Mouse (Mus musculus) forebrain, embryonic 10.5 days (tissue): ENCODE measurements around the gene B3gnt3. TPM values are rescaled to one million over a fixed set of nuclear protein-coding genes. Genes with fewer than 3 reads are reported as not detected.

Experiments
- DNase-seq: peaks from one replicate; pipeline ENCODE4 v3.0.0-alpha.2; 2017; ENCODE audit warnings: low spot score; ENCODE audit errors: extremely low spot score
- H3K27ac ChIP-seq: fragments of 300-500 bp; sonication (generic); 2 replicates; pipeline ENCODE4 v1.5.1; 2016; ENCODE audit warnings: mild to moderate bottlenecking
- H3K27me3 ChIP-seq: fragments of 300-500 bp; sonication (generic); 2 replicates; pipeline ENCODE4 v1.6.1; 2016; ENCODE audit warnings: mild to moderate bottlenecking; ENCODE audit not compliant: poor library complexity, severe bottlenecking
- H3K36me3 ChIP-seq: fragments of 300-500 bp; sonication (generic); replicated peaks from 2 replicates; pipeline ENCODE4 v1.6.1; 2016; ENCODE audit warnings: mild to moderate bottlenecking, moderate library complexity
- H3K4me1 ChIP-seq: fragments of 300-500 bp; sonication (generic); 2 replicates; pipeline ENCODE4 v1.6.1; 2016
- H3K4me3 ChIP-seq: fragments of 300-500 bp; sonication (generic); 2 replicates; pipeline ENCODE4 v1.5.1; 2016; ENCODE audit warnings: mild to moderate bottlenecking, moderate library complexity
- H3K9me3 ChIP-seq: fragments of 300-500 bp; sonication (generic); 2 replicates; pipeline ENCODE4 v1.6.1; 2016; ENCODE audit warnings: mild to moderate bottlenecking, moderate library complexity
- WGBS: fragments of 180-500 bp; shearing (Covaris S2); methylation state at CpG from one replicate; pipeline ENCODE4 v1.1.7; 2016; 5-methylcytosine and 5-hydroxymethylcytosine counted together
- polyA plus RNA-seq: library from polyadenylated mRNA; unstranded; fragments of >200 nt; fragmentation: Nextera tagmentation; extraction: Ambion mirVana; gene quantifications from 2 replicates; pipeline ENCODE4 v1.2.1, GENCODE M21; 2016

Gene B3gnt3
- polyA plus RNA-seq, 1 experiment from 2014 or later, result 0.41 TPM

GRCm38 (mm10) chr8:71672168-71672735 lies 29.3 kb downstream of the B3gnt3 start:
- no peak for DNase-seq
- no peaks in the 10 kb centered on the region for H3K9me3 ChIP-seq
- peak overlapping the region; percentile 82; the same call in 1 of the 2 replicates for H3K27ac ChIP-seq
- no peaks in the 10 kb centered on the region for H3K36me3 ChIP-seq
- peaks cover 91% of the 10 kb centered on the region for H3K27me3 ChIP-seq
- H3K4me3 ChIP-seq, result peak overlapping the region; percentile 63
- 69% methylated on average over 6 of the region's 6 CpGs for WGBS
- peaks cover 56% of the 10 kb centered on the region for H3K4me1 ChIP-seq

GRCm38 (mm10) chr8:71671549-71671965 lies 30.0 kb downstream of the B3gnt3 start, which contains the start of gene Unc13a:
TSS of gene Unc13a (minus strand) at chr8:71671757.
- under 1% methylated on average over 42 of the region's 42 CpGs for WGBS
- peak within 1 kb of the TSS; percentile 63 for H3K4me3 ChIP-seq
- H3K9me3 ChIP-seq, result no peaks in the 10 kb centered on the region
- H3K36me3 ChIP-seq, result no peaks in the 10 kb centered on the region
- H3K27ac ChIP-seq, result peak within 1 kb of the TSS; percentile 82
- peaks cover 59% of the 10 kb centered on the region for H3K4me1 ChIP-seq
- peaks cover 91% of the 10 kb centered on the region for H3K27me3 ChIP-seq
- DNase-seq, result peak; percentile 87

- Histone ChIP-seq H3K27ac (peak overlapping the region; percentile 82), H3K4me1 (peaks cover 59% of the 10 kb centered on the region), H3K9me3 (no peaks in the 10 kb centered on the region), H3K27me3 (peaks cover 90% of the 10 kb centered on the region), H3K36me3 (no peaks in the 10 kb centered on the region), H3K4me3 (peak overlapping the region; percentile 63)
- peak; percentile 83 for DNase-seq
- WGBS, result under 1% methylated on average over 63 of the region's 64 CpGs
Measured at GRCm38 (mm10) chr8:71670621-71671548, 30.7 kb downstream of the B3gnt3 start.

GRCm38 (mm10) chr8:71670198-71670597 lies 31.4 kb downstream of the B3gnt3 start:
- WGBS, result 12% methylated on average over 10 of the region's 12 CpGs
- Histone ChIP-seq H3K4me1 (peaks cover 62% of the 10 kb centered on the region), H3K4me3 (peak overlapping the region; percentile 63), H3K27ac (peak overlapping the region; percentile 82), H3K9me3 (no peaks in the 10 kb centered on the region), H3K27me3 (peaks cover 83% of the 10 kb centered on the region), H3K36me3 (no peaks in the 10 kb centered on the region)
- DNase-seq, result no peak

GRCm38 (mm10) chr8:71668220-71668975 lies 33.2 kb downstream of the B3gnt3 start:
- peaks cover 68% of the 10 kb centered on the region for H3K4me1 ChIP-seq

GRCm38 (mm10) chr8:71667256-71667655 lies 34.3 kb downstream of the B3gnt3 start:
- H3K27me3 ChIP-seq, result peaks cover 83% of the 10 kb centered on the region
- peak overlapping the region; percentile 72 for H3K27ac ChIP-seq
- H3K4me1 ChIP-seq, result peaks cover 68% of the 10 kb centered on the region
- DNase-seq, result peak; percentile 13
- H3K36me3 ChIP-seq, result no peaks in the 10 kb centered on the region
- 50% methylated on average over 5 of the region's 5 CpGs for WGBS
- no peak overlapping the region; the same call in 1 of the 2 replicates for H3K4me3 ChIP-seq
- H3K9me3 ChIP-seq, result no peaks in the 10 kb centered on the region

More at GRCm38 (mm10) chr8:71668220-71668975, 33.2 kb downstream of the B3gnt3 start:
- H3K36me3 ChIP-seq, result no peaks in the 10 kb centered on the region
- peak; percentile 18 for DNase-seq
- peak overlapping the region; percentile 72 for H3K27ac ChIP-seq
- no peaks in the 10 kb centered on the region for H3K9me3 ChIP-seq
- H3K27me3 ChIP-seq, result peaks cover 83% of the 10 kb centered on the region
- 4% methylated on average over 21 of the region's 21 CpGs for WGBS
- peak overlapping the region; percentile 18 for H3K4me3 ChIP-seq

- Histone ChIP-seq H3K27me3 (peaks cover 84% of the 10 kb centered on the region), H3K4me3 (no peak overlapping the region), H3K27ac (peak overlapping the region; percentile 72; the same call in 1 of the 2 replicates), H3K9me3 (no peaks in the 10 kb centered on the region), H3K36me3 (no peaks in the 10 kb centered on the region), H3K4me1 (peaks cover 64% of the 10 kb centered on the region)
- DNase-seq, result no peak
- 24% methylated on average over 1 of the region's 1 CpGs for WGBS
Measured at GRCm38 (mm10) chr8:71666855-71667254, 34.7 kb downstream of the B3gnt3 start.

GRCm38 (mm10) chr8:71665331-71666130 lies 36.1 kb downstream of the B3gnt3 start:
- no peaks in the 10 kb centered on the region for H3K9me3 ChIP-seq
- H3K4me1 ChIP-seq, result peaks cover 52% of the 10 kb centered on the region
- DNase-seq, result peak; percentile 95
- peaks cover 87% of the 10 kb centered on the region for H3K27me3 ChIP-seq
- peak overlapping the region; percentile 83 for H3K27ac ChIP-seq
- H3K36me3 ChIP-seq, result no peaks in the 10 kb centered on the region
- peak overlapping the region; percentile 40 for H3K4me3 ChIP-seq
- WGBS, result 5% methylated on average over 22 of the region's 22 CpGs

- DNase-seq, result peak; percentile 86
- Histone ChIP-seq H3K27ac (no peak overlapping the region), H3K27me3 (peaks cover 91% of the 10 kb centered on the region), H3K9me3 (no peaks in the 10 kb centered on the region), H3K4me1 (peaks cover 23% of the 10 kb centered on the region), H3K4me3 (peak overlapping the region; percentile 14; the same call in 1 of the 2 replicates), H3K36me3 (no peaks in the 10 kb centered on the region)
- WGBS, result 7% methylated on average over 36 of the region's 36 CpGs
Measured at GRCm38 (mm10) chr8:71660325-71661120, 41.1 kb downstream of the B3gnt3 start.

- peaks cover 95% of the 10 kb centered on the region for H3K27me3 ChIP-seq
- DNase-seq, result no peak
- H3K4me1 ChIP-seq, result peaks cover 21% of the 10 kb centered on the region
- no peak overlapping the region for H3K27ac ChIP-seq
- H3K36me3 ChIP-seq, result no peaks in the 10 kb centered on the region
- H3K9me3 ChIP-seq, result no peaks in the 10 kb centered on the region
- 61% methylated on average over 1 of the region's 1 CpGs for WGBS
- H3K4me3 ChIP-seq, result no peak overlapping the region
Measured at GRCm38 (mm10) chr8:71659751-71660150, 41.8 kb downstream of the B3gnt3 start.

- peaks cover 99% of the 10 kb centered on the region for H3K27me3 ChIP-seq
- DNase-seq, result no peak
- no peaks in the 10 kb centered on the region for H3K9me3 ChIP-seq
- no peak overlapping the region for H3K27ac ChIP-seq
- H3K4me3 ChIP-seq, result no peak overlapping the region
- WGBS, result 32% methylated on average over 17 of the region's 17 CpGs
- peaks cover 24% of the 10 kb centered on the region for H3K4me1 ChIP-seq
- H3K36me3 ChIP-seq, result no peaks in the 10 kb centered on the region
Measured at GRCm38 (mm10) chr8:71658515-71659049, 43.0 kb downstream of the B3gnt3 start.
